Mouse (Mus musculus) adrenal gland, adult 8-10 months (tissue): ENCODE measurements around the gene Homer3. TPM values are rescaled to one million over a fixed set of nuclear protein-coding genes. Genes with fewer than 3 reads are reported as not detected.
A peak's percentile ranks its signal among the peaks of the same experiment; 100 is the strongest.

Experiments used
- DNase-seq: peaks from one replicate; pipeline ENCODE4 v3.0.0; 2022
- total RNA-seq, 4 experiments: library from RNA; stranded (reverse); gene quantifications; 2 replicates each; pipeline ENCODE4 v1.2.4; 2022

Gene Homer3
- 10 to 100 TPM; 18.7 to 38.9 (median 29.2) TPM for total RNA-seq

GRCm38 (mm10) chr8:70282603-70283135 is at the start of gene Homer3:
Homer3 (plus strand) TSS chr8:70282827.
- peak; percentile 88 for DNase-seq

GRCm38 (mm10) chr8:70233606-70234005 is 49.0 kb upstream of the Homer3 start:
- no peak for DNase-seq

DNA sequence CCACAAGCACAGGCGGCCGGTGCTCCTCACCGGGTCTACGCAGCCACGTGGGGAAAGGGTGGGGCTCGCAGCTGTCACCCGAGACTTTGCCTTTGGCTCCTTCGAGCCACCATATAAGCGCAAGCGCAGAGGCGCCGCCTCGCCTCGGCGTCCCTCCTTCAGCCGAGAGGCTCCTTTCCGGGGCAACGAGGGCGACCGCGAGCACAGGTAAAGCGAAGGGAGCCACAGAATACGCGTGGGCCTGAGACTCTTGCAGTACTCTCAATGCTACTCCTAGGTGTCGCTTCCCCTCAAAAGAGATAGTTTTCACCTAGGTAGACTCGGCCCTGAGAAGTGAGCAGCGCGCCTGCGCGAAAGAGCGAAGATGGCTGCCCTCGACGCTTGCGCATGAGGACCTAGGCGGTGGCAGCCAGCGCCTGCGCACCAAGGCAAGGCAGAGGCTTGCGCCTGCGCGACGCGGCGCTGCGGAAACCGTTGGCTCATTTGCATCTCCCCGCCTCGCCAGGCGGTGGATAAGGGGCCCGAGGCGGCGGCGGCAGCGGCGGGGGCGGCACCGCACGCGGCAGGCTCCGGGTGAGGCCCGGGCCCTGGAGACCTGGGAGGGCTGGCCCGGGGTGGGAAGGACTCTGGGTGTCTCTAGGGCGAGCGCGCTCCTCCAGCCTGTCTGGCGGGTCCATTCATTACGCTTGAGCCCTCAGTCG is 48.4 kb upstream of the Homer3 start, which contains the start of the genes Sugp2 and Armc6:
TSS of gene Sugp2 (plus strand) at position 147 of the 701 bp plus-strand sequence.
TSS of gene Armc6 (minus strand) at position 387 of the 701 bp plus-strand sequence.
- DNase-seq: peak; percentile 95

- DNase-seq: no peak
These were observed 47.9 kb upstream of the Homer3 start for GRCm38 (mm10) chr8:70234781-70235128.

DNA sequence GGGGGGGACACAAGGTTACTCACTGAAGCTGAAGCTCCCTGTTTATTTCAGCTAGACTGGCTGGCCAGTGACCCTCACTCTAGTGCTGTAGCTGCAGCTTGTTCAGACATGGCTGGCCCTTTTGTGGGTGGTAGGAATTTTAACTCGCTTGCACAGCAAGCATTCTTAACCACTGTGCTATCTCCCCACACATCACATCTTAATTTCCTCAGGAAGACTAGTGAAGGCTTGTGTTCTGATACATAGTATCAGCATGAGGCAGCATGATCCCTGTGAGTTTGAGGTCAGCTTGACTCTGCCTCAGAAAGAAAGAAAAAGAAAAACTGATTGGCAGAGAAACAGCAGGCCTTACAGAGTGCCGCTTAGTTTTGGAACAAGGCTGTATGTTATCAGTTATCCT is 44.8 kb upstream of the Homer3 start:
- no peak for DNase-seq

- DNase-seq: no peak
These were observed 42.0 kb upstream of the Homer3 start for GRCm38 (mm10) chr8:70240642-70241041.

- DNase-seq: peak; percentile 57
These were observed 36.0 kb upstream of the Homer3 start for GRCm38 (mm10) chr8:70246622-70247021.

- DNase-seq: no peak
These were observed 34.8 kb upstream of the Homer3 start for GRCm38 (mm10) chr8:70247841-70248240.

DNA sequence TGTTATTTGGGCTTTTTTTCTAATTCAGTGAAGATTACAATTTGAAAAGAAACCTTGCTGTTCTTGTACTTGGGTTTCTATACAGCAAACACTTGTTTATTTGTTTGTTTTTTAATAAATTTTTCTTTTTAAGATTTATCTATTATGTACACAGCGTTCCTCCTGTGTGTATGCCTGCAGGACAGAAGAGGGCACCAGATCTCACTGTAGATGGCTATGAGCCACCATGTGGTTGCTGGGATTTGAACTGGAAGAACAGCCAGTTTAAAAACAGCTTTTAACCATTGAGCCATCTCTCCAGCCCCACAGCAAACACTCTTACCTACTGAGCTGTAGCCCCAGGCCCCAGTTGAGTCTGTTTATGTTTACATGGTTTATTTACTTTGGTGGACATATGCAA is 28.0 kb upstream of the Homer3 start:
- DNase-seq: no peak

GRCm38 (mm10) chr8:70257456-70257855 is 25.2 kb upstream of the Homer3 start:
- no peak for DNase-seq

DNA sequence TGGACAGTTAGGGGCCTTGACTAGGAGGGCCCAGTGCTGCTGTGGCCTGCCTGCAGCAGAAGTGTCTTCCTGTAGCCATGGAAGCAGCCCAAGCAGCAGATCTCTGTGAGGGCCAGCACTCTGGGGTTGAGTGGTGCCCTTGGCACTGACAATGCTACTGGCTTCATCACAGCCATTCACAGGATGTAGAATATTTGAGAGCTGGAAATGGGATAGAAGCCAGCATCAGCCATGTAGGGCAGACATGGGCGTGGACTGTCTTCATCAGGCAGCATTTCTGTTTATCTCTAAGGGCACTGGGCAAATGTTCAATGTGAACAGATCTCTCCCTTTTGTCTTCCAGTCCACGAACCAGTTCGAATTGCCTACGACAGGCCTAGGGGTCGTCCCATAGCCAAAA is 24.0 kb upstream of the Homer3 start:
- DNase-seq: no peak

DNA sequence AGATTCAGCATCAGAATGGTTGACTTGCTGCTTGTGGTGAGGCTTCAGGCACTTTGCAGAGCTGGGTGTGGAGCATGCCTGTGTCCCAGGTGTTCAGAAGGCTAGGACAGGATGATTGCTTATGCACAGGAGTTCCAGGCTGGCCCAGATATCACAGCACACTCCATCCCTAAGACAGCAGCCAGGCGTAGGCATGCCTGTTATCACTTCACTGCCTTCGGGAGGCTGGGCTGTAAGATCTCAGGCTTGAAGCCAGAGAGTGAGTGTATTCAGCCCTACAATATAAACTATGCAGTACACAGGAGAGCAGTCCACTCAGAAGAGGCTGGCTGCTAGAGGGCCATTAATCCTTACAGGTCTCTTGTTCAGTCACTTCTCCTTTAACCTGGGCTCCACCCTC is 23.6 kb upstream of the Homer3 start:
- no peak for DNase-seq

- no peak for DNase-seq
These were observed 15.0 kb upstream of the Homer3 start for GRCm38 (mm10) chr8:70267674-70268073.

GRCm38 (mm10) chr8:70268311-70268710 is 14.3 kb upstream of the Homer3 start:
- no peak for DNase-seq

GRCm38 (mm10) chr8:70268799-70269565 is 13.6 kb upstream of the Homer3 start:
- DNase-seq: no peak

DNA sequence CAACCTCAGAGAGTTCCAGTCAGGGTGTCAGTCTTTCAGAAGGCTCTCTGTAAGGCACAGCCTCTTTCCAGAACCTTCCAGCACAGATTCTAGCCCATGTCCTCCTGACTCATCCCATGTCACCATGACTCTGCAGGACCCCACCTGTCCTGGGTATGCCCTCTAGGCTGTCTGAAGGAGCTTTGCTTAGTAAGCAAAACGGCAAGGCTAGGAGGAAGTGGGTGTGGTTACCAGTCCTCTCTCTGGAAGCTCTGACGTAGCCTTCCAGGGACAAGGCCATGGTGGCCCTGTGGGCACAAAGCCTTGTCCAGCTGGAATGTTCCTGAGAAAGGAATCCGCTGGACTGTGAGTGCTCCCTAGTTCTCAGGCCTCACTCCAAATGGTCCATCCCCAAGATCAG is 9.7 kb upstream of the Homer3 start:
- DNase-seq: peak; percentile 80

- no peak for DNase-seq
These were observed 8.3 kb upstream of the Homer3 start for GRCm38 (mm10) chr8:70274350-70274749.

DNA sequence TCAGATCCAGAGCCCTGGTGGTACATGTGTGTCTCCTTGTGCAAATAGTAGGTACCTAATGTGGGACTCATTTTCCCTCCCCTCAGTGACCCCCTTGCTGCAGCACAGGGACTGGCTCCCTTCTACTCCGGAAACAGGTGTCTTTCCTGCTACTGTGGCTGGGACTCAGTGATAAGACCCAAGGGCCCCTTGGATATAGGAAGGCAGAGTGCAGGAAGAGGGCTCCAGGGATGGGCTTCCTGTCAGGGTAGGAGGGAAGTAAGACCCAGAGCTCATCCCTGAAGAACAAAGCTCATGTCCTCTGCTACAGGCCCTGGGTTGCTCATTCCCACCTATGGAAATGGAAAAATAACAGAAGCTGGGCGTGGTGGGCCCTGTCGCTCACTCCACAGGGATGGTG is 6.2 kb upstream of the Homer3 start:
- DNase-seq: no peak

DNA sequence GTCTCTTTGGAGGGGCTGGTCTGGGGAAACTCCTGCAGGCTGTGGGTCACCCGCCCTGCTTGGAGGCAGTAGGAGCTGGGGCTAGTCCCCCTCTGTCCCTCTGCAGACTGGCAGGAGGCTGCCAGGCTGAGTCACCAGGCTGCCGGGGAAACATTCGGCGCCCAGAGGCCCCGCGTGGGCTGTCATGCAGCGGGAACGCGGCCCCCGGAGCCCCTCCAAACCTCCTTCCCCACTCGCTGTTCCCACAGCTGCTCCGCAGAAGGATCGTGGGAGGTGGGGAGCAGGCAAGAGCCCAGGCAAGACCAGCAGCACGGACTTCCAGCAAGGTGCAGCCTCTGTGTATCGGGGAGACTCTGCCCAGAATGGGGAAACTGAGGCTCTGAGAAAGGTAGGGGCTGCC is 4.5 kb upstream of the Homer3 start:
- no peak for DNase-seq

DNA sequence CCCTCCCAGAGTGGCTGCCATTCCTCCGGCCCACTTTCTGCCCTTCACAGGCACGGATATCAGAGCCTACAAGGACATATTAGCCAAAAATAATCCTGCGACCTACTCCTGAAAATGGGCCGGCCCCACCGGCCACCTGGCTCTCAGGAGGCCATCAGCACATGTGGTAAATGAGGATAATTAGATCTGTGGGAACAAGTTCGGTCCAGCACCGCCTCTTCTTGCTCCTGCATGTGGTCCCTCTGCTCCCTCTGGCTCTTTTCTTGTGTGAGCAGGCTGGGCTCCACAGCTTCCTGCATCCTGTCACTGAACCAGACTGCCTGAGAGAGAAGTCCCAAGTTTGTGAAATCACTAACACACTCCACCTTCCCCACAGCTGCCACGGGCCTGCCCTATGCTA is 3.4 kb upstream of the Homer3 start:
- no peak for DNase-seq

DNA sequence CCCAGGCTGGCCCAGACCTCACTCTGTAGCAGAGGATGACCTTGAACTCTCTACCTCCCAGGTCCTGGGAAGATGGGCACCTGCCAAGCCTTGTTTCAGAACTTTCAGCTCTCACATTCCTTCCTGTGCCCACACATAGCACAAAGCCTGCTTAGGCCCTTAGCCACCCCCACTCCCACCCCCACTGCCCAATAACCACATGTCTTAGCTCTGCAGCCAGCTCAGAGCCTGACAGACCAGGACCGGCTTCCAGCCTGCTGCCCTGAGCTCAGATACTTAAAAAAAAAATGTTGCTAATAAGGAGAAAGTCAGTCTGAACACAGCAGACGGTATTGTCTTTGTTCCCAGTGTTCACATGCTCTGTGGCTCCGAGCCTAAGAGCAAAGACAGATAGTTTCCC is 1.6 kb upstream of the Homer3 start:
- no peak for DNase-seq

GRCm38 (mm10) chr8:70283136-70284077 is 780 bp downstream of the Homer3 start:
- no peak for DNase-seq

DNA sequence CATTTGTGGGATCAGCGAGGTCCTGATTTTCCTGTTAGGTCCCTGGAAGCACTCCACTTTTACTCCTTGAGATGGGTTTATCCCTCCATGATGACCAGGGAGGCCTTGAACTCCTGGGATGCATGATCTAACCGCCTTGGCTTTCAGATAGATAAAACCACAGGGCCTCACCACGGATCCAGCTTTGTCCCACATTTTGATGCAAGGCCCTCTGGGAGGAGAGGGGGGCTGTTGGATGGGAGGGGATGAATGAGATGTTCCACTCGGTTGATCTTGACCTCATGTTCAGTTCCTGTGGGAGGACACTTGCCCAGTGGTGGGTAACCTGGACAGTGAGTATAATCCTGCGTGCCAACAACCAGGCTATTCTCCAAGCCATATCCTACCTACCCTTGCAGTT is 1.8 kb downstream of the Homer3 start:
- no peak for DNase-seq
